Mouse (Mus musculus) hindbrain, embryonic 11.5 days (tissue): ENCODE data around the gene Cntnap1. TPM values are rescaled to one million over a fixed set of nuclear protein-coding genes. Genes with fewer than 3 reads are reported as not detected.
A peak's percentile ranks its signal among the peaks of the same experiment; 100 is the strongest.
"Not testable (repeated sequence)": the region's sequence is repeated elsewhere in the genome, so short reads cannot be mapped to it uniquely, and the experiment has no call there.

Experiments used
- ATAC-seq: fragments of 200-750 bp; cut with Nextera tagmentation; 2 replicates; pipeline ENCODE4 v1.8.0; 2017; ENCODE audit warnings: mild to moderate bottlenecking, moderate TSS enrichment, moderate library complexity; ENCODE audit not compliant: low FRiP score
- DNase-seq: peaks from one replicate; pipeline ENCODE4 v3.0.0-alpha.2; 2015; ENCODE audit warnings: low spot score
- H3K27ac ChIP-seq: fragments of 300-500 bp; sonication (generic); 2 replicates; pipeline ENCODE4 v1.5.1; 2014; ENCODE audit warnings: mild to moderate bottlenecking, low read depth, low read length
- H3K27me3 ChIP-seq: fragments of 300-500 bp; sonication (generic); 2 replicates; pipeline ENCODE4 v1.6.1; 2014; ENCODE audit warnings: mild to moderate bottlenecking, low read length, moderate library complexity, mixed read lengths; ENCODE audit not compliant: control insufficient read depth, insufficient read depth
- H3K36me3 ChIP-seq: fragments of 300-500 bp; sonication (generic); 2 replicates; pipeline ENCODE4 v1.6.1; 2014; ENCODE audit warnings: mild to moderate bottlenecking, low read length, moderate library complexity, mixed read lengths; ENCODE audit not compliant: control insufficient read depth, insufficient read depth
- H3K4me1 ChIP-seq: fragments of 300-500 bp; sonication (generic); replicated peaks from 2 replicates; pipeline ENCODE4 v1.6.1; 2014; ENCODE audit warnings: low read length, mixed read lengths; ENCODE audit not compliant: control insufficient read depth, insufficient read depth
- H3K4me2 ChIP-seq: fragments of 300-500 bp; sonication (generic); replicated peaks from 2 replicates; pipeline ENCODE4 v1.6.1; 2014; ENCODE audit warnings: mild to moderate bottlenecking, low read depth, low read length
- H3K4me3 ChIP-seq: fragments of 300-500 bp; sonication (generic); 2 replicates; pipeline ENCODE4 v1.5.1; 2014; ENCODE audit warnings: low read depth, low read length
- H3K9ac ChIP-seq: fragments of 300-500 bp; sonication (generic); 2 replicates; pipeline ENCODE4 v1.6.1; 2014; ENCODE audit warnings: low read depth, low read length
- H3K9me3 ChIP-seq: fragments of 300-500 bp; sonication (generic); 2 replicates; pipeline ENCODE4 v1.6.1; 2016; ENCODE audit warnings: low read length; ENCODE audit not compliant: control insufficient read depth
- WGBS: fragments of 180-500 bp; shearing (Covaris S2); extraction: QIAGEN DNeasy Blood & Tissue Kit; methylation state at CpG from one replicate; pipeline ENCODE4 v1.1.7; 2014; 5-methylcytosine and 5-hydroxymethylcytosine counted together
- polyA plus RNA-seq: library from polyadenylated mRNA; unstranded; fragments of >200 nt; fragmentation: Nextera tagmentation; extraction: Ambion mirVana; gene quantifications from 2 replicates; pipeline ENCODE4 v1.2.1, GENCODE M21; 2014

The Cntnap1 gene
- polyA plus RNA-seq, 1 experiment from 2014 or later = 0.29 TPM

DNA sequence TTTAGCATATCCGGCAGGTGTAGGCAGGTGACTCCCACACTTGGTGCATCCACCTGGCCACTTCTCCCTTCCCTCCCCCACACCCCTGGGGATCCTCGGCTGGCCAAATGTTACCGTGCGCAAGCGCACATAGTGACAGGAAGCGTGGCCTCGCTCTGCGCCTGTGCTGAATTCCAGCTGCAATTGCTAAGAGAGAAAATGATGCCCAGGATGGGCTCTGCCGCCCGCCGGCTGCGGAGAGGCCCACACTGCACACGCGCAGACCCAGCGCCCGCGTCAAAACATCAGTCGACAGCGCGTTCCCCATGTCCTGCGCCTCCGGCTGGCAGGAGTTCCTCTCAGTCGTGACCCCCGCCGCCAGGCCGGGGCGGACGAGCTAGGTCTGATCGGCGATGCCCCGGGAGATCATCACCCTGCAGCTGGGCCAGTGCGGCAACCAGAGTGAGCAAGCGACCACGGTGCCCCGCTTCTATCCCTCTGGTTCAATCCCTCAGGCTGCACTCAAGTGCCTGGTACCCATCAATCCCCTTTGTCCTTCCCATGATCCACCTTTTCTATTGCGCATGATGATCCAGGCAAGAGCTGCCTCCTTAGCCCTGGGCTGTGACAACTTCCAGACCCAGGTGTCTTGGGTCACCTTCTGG lies 14.5 kb upstream of the Cntnap1 start, which contains the start of gene Tubg2:
TSS of gene Tubg2 (plus strand) at position 180 of the 644 bp plus-strand sequence.
- Histone ChIP-seq H3K9ac (peak within 1 kb of the TSS; percentile 67), H3K4me3 (peak within 1 kb of the TSS; percentile 33), H3K27ac (peak within 1 kb of the TSS; percentile 75), H3K4me2 (peak within 1 kb of the TSS; percentile 66), H3K27me3 (no peaks in the 10 kb centered on the region; the same call in 1 of the 2 replicates), H3K36me3 (no peaks in the 10 kb centered on the region), H3K4me1 (peaks cover 5% of the 10 kb centered on the region; the same call in 1 of the 2 replicates), H3K9me3 (no peaks in the 10 kb centered on the region)
- WGBS = 3% methylated on average over 36 of the region's 36 CpGs
- peak; percentile 74 for DNase-seq
- ATAC-seq = peak; percentile 70

DNA sequence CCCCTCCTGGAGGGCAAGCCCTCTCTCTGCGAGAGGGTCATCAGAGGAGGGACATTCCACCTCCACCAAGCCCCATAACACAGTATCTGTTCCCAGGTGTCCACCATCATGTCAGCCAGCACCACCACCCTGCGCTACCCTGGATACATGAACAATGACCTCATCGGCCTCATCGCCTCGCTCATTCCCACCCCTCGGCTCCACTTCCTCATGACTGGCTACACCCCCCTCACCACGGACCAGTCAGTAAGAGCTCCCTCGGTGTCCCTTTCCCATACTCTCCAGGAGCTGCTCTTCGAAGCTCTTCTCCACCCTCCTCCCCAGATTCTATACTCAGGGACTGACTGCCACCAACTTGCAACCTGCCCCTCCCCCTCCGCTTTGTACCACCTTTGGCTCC lies 10.2 kb upstream of the Cntnap1 start:
- not testable (repeated sequence) for H3K9ac ChIP-seq, H3K36me3 ChIP-seq, H3K4me2 ChIP-seq, H3K27ac ChIP-seq, DNase-seq, H3K4me3 ChIP-seq, ATAC-seq, H3K9me3 ChIP-seq
- WGBS = 81% methylated on average over 6 of the region's 10 CpGs
- peaks cover 12% of the 10 kb centered on the region for H3K4me1 ChIP-seq
- peaks cover 35% of the 10 kb centered on the region for H3K27me3 ChIP-seq

DNA sequence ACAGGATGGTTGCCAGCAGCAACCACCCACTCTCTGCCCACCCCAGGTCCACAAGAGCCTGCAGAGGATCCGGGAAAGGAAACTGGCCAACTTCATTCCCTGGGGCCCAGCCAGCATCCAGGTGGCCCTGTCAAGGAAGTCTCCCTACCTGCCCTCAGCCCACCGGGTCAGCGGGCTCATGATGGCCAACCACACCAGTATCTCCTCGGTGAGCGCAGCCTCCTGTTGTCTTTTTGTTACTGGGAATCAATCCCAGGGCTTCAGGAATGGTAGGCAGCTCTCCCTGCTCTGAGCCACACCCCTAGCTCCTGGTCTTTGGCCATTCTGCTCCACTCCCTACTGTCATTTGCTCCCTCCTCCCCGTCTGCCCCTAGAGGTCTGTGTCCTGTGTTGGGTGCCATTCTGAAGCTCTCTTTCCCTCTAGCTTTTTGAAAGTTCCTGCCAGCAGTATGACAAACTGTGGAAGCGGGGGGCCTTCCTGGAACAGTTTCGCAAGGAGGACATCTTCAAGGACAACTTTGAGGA lies 9.3 kb upstream of the Cntnap1 start:
- peaks cover 40% of the 10 kb centered on the region for H3K27me3 ChIP-seq
- 80% methylated on average over 6 of the region's 8 CpGs for WGBS
- not testable (repeated sequence) for ATAC-seq

DNA sequence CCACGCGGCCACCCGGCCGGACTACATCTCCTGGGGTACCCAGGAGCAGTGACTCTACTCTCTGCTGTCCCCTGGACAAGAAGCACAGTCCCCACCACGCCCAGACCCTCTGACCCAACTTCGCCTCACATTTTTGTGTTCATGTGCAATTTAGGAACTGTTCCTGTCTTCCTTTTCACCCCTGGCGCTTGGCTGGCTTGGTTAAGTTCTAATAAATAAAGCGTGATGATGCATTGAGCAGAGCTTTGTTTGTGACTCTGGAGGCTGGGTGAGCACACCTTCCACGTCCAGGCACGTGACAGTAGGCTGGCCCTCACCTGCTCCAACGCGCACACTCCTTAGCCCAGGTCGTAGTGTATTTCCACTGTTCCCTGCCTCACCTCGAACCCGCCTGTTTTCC lies 8.8 kb upstream of the Cntnap1 start:
- no peaks in the 10 kb centered on the region for H3K9me3 ChIP-seq
- H3K4me2 ChIP-seq = no peak overlapping the region
- H3K9ac ChIP-seq = no peak overlapping the region
- DNase-seq (no peak), ATAC-seq (no peak)
- peaks cover 6% of the 10 kb centered on the region for H3K4me1 ChIP-seq
- 91% methylated on average over 15 of the region's 15 CpGs for WGBS
- peaks cover 45% of the 10 kb centered on the region for H3K27me3 ChIP-seq
- no peak overlapping the region for H3K27ac ChIP-seq
- no peaks in the 10 kb centered on the region for H3K36me3 ChIP-seq
- H3K4me3 ChIP-seq = no peak overlapping the region

More for the DNA sequence above, 9.3 kb upstream of the Cntnap1 start:
- H3K36me3 ChIP-seq, H3K4me1 ChIP-seq, DNase-seq, H3K4me2 ChIP-seq, H3K9me3 ChIP-seq, H3K27ac ChIP-seq, H3K9ac ChIP-seq, H3K4me3 ChIP-seq: not testable (repeated sequence)

DNA sequence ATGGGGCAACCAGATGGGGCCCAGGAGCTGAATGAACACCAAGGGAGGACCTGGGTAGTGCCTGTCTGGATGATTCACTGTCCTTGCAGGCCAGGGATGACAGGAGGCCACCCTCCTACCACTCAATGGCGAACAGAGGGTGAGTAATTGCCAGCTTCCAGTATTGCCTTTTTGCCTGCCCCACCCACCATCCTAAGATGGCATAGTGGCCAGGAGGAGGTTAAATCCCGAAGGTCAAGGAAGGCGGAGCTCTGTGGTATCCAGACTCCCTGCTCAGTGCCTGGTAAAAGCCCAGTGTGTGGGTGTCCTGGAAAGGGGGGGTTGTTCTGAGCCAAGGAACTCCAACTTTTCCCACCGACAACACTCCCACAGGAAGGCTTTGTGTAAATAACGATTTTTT lies 8.0 kb upstream of the Cntnap1 start:
- H3K27me3 ChIP-seq = peaks cover 53% of the 10 kb centered on the region
- 61% methylated on average over 5 of the region's 5 CpGs for WGBS
- H3K9ac ChIP-seq = no peak overlapping the region

DNA sequence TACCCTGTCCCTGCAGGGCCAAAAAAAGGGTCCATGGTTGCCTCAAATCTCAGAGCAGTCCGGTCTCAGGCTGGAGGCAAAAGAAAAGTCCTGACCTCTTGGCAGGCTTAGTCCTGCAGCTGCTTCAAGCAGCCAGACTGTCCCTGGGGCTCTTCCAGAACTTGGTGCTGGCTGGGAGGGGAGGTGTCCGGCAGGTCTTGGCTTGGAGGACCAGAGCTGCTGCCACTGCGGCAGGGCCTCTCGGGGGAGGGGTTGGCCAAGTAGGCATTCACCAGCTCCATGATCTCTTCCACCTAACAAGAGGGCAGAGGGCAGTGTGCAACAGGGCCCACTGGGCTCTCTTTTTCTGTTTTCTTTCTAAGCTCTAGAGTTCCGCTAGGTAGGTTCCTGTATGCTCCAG lies 7.6 kb upstream of the Cntnap1 start:
- no peak overlapping the region for H3K9ac ChIP-seq
- H3K9me3 ChIP-seq = no peaks in the 10 kb centered on the region
- no peak overlapping the region for H3K4me2 ChIP-seq
- WGBS = 60% methylated on average over 5 of the region's 5 CpGs
- no peak for DNase-seq
- H3K36me3 ChIP-seq = no peaks in the 10 kb centered on the region
- H3K4me1 ChIP-seq = peaks cover 6% of the 10 kb centered on the region
- peaks cover 57% of the 10 kb centered on the region for H3K27me3 ChIP-seq
- no peak overlapping the region for H3K4me3 ChIP-seq
- ATAC-seq = no peak
- no peak overlapping the region for H3K27ac ChIP-seq

More for the DNA sequence above, 8.0 kb upstream of the Cntnap1 start:
- Histone ChIP-seq H3K36me3 (no peaks in the 10 kb centered on the region), H3K4me3 (no peak overlapping the region), H3K27ac (no peak overlapping the region), H3K4me2 (no peak overlapping the region), H3K4me1 (peaks cover 6% of the 10 kb centered on the region), H3K9me3 (no peaks in the 10 kb centered on the region)
- ATAC-seq (no peak), DNase-seq (no peak)

DNA sequence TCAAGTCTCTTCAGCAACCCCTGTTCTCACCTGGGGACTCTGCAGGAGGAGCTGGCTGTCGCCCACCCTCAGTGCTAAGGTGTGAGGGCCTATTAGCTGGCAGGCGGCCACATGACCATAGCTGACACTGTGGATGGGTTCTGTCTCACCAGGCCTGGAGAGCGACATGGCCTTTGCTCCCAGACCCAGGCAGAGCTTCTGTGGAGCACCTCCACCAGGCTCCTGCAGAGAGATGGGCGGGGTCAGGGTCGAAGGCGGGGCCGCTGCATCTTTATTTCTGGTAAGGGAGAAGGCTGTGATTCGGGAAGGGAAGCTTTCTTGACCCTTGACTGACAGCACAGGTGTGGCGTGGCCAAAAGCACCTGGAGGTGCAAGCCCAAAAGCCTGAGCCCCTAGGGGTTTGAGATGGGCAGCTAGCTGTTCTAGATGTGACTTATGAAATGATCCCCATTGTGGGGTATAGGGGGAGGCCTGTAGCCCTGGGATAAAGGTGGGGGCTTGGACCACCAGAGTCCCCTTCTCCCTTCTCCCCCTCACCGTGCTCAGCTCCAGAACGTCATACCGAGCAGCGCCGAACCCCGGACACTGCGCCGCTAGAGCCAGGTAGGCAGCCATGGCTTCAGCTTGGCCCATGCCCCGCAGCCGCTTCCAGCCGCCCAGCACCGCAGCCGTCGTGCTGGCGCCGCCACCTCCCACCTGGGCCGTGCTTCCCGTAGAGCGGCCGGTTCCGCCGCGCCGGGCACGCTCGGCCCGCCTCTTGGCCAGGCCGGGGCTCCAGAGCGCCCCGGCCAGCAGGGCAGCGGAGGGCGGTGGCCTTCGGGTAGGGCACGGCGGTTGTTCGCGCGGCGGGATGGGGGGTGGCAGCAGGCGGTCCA lies 6.6 kb upstream of the Cntnap1 start:
- DNase-seq = no peak
- 10% methylated on average over 37 of the region's 49 CpGs for WGBS
- Histone ChIP-seq H3K27ac (no peak overlapping the region), H3K36me3 (no peaks in the 10 kb centered on the region), H3K9ac (no peak overlapping the region), H3K4me2 (peak overlapping the region; percentile 45), H3K27me3 (peaks cover 67% of the 10 kb centered on the region), H3K4me3 (peak overlapping the region; percentile 22), H3K4me1 (peaks cover 6% of the 10 kb centered on the region), H3K9me3 (no peaks in the 10 kb centered on the region)
- no peak for ATAC-seq

DNA sequence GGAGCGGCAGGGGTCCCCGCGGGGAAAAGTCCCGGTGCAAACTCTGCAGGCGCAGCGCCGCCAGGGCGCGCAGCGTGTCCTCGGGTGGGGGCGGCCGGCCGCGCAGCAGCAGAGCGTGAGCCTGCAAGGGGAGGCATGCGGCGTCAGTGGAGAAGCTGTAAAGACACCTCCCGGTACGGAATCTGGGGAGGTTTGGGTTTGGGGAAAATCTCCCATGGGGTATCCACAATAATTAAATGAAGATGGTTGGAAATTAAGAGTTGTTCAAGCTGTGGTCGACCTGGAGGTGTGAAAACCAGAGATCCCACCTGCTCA lies 6.0 kb upstream of the Cntnap1 start:
- no peak overlapping the region for H3K9ac ChIP-seq
- ATAC-seq (no peak), DNase-seq (no peak)
- H3K4me1 ChIP-seq = peaks cover 7% of the 10 kb centered on the region
- H3K27me3 ChIP-seq = peaks cover 72% of the 10 kb centered on the region
- H3K27ac ChIP-seq = no peak overlapping the region
- H3K9me3 ChIP-seq = no peaks in the 10 kb centered on the region
- whole genome bisulfite sequencing = 1% methylated on average over 21 of the region's 21 CpGs
- H3K4me3 ChIP-seq = peak overlapping the region; percentile 22
- no peaks in the 10 kb centered on the region for H3K36me3 ChIP-seq
- peak overlapping the region; percentile 45 for H3K4me2 ChIP-seq
